Mouse (Mus musculus) fat pad, adult 2 months (tissue): ENCODE measurements around the gene Insc.
"Not testable (repeated sequence)": the region's sequence is repeated elsewhere in the genome, so short reads cannot be mapped to it uniquely, and the experiment has no call there.

Experiments used
- DNase-seq: peaks from one replicate; pipeline ENCODE4 v3.0.0-alpha.2; 2011; ENCODE audit warnings: low read depth, low spot score; ENCODE audit errors: extremely low read depth

Gene Insc

GRCm38 (mm10) chr7:114743022-114743780, at the start of gene Insc:
Insc (plus strand) TSS chr7:114743694.
- no peak for DNase-seq

DNA sequence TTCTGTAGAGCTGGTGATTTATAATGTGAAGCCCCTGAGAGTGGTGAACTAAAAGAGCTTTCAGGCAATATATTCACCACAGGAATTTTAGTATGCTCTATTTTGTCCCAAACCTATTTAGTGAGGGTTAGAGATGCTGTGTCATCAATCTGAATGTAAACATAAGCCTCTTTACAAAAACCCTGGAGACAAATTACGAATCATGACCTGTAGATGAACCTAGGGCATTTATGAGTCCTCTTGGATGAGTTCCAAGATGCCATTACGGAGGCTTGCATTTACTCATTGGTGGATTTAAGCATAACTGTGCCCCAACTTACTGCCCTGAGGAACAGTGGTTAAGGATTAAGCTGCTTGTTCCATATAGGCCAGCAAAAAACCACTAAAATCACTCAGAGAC, 42.6 kb upstream of the Insc start:
- no peak for DNase-seq

- DNase-seq, result no peak
These were observed 36.8 kb upstream of the Insc start for GRCm38 (mm10) chr7:114706716-114707115.

- no peak for DNase-seq
These were observed 36.1 kb upstream of the Insc start for GRCm38 (mm10) chr7:114707398-114707797.

- no peak for DNase-seq
These were observed 33.1 kb upstream of the Insc start for GRCm38 (mm10) chr7:114710419-114710818.

GRCm38 (mm10) chr7:114712523-114712922, 31.0 kb upstream of the Insc start:
- no peak for DNase-seq

DNA sequence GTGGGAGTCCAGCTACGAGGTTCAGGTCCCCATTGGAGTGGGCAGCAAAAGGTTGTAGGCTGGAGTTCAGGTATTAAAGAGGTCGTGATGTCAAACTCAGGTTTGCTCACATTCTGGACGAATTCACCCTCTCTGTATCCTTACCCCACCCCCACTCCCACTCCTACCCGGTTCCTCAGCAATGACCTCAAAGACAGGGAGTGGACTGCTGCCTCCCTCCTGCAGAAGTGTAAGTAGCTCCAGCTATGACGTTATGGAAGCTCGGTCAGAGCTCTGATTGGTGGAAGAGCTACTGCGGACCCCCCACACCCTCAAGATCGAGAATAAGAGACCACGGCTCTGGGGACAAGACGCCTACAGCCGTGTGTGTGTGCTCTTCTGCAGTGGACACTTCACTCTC, 25.2 kb upstream of the Insc start, which contains the start of gene Calcb:
Gene Calcb (plus strand): TSS at position 344 of the 400 bp plus-strand sequence.
- no peak for DNase-seq

DNA sequence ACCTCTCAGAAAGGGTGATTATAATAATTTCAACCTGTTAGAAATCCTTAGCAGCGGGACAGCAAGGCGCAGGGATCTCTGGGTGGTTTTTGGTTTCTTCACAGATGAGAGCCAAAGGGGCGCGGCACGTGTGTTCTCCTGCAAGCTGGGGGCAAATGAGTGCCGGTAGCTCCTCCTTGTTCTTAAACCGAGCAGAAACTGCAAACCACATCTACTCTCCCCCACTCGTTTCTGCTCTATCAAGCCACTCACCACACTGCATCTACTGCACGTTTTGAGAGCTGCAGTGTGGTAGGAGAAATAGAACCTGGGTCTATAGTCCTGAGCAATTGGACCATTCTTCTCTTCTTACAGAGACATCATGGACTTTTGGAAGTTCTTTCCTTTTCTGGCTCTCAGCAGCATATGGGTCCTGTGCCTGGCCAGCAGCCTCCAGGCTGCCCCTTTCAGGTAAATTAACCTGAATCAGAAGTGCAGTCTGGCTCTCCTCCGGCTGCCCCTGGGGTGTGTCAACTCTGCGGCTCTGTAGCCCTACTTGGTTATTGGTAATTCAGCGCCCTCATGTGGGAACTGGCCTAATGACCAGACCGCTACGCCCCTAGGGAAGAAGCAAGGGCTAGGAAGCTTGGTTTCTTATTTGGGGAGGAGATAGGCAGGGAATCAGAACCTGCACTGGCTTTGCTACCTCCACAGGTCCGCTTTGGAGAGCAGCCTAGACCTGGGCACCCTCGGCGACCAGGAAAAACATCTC, 23.9 kb upstream of the Insc start:
- no peak for DNase-seq

- not testable (repeated sequence) for DNase-seq
These were observed 13.8 kb upstream of the Insc start for GRCm38 (mm10) chr7:114729696-114730095.

DNA sequence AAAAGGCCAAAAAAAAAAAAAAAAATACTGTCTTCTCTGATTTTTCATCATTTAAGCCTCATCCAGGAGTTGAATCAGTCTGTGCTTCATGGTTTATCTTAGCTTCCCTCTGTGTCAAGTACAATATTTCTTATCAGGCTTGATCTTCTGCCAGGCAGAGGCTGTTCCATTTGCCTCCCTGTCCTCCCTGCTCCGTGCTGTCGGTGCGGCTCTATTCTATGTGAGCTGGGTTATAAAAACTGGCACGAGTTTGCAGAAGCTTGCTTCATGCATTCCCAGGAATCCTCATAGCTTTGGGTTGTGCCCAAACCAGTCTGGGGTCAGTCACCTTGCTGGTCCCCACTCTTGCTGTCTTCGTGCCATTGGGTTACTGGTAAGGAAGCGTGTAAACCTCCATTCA, 12.3 kb upstream of the Insc start:
- DNase-seq, result no peak

DNA sequence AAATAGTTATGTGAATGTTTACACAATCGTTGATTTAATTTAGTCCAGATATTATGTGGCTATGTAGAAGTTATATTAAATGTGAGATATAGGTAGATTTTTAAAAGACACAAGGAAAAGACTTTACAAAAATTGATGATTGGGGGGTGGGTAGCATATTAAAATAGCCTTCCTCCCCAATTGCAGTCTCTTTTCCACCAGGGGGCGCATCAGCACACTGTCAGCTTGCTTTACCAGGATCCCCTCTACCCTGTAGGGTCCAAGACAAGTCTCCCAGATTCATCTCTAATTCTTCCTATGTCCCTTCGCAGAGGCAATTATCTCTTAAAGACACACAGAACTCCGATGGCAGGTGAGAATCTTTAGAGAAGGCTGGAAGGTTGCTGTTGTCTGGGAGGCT, 11.8 kb upstream of the Insc start:
- not testable (repeated sequence) for DNase-seq

DNA sequence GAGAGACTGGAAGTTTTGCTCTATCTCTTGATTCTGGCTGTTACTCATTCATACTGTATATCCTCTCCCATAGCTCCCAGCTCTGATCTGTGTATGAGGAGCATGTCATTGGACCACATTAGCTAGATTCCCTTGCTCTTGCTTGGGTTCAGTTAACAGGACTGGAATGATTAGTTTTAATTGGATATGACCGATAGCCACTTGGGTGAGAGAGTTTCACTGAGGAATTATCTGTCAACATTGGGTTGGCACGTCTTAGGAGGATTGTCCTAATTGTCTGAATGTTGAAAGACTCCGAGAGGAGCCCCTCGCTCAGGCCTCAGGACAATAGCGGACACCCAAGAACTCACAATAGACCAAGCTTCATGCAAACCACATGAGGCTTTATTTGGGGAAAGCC, 7.2 kb upstream of the Insc start:
- DNase-seq, result no peak

- DNase-seq, result no peak
These were observed 5.3 kb upstream of the Insc start for GRCm38 (mm10) chr7:114738166-114738565.

GRCm38 (mm10) chr7:114740360-114741165, 2.9 kb upstream of the Insc start:
- DNase-seq, result no peak

DNA sequence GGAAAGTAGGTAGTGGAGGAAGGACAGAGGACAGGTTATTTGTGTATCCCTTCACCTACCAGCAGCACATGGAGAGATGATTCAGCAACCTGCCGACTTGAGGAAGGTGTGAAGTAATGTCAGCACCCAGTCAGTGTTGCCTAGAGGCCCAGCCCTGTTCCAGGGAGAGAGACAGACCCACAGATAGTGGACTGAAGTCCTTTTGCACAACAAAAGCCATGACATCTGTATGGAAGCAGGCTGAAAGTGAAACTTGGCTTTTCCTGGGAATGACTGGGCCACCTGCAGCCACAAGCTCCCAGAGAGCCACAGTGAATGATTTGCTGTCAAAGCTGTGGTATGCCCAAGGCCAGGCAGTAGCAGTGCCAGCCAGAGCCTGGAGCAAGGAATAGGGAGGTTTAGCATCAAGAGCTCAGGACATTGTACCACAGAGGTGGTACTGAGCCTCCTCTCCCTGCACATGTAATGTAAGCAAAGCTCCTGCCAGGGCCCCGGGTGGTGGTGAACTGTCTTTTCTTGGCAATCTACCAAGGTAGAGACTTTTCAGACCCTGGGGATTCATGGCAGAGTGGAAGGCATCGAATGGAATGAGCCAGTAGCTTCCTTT, 1.2 kb downstream of the Insc start:
- no peak for DNase-seq

DNA sequence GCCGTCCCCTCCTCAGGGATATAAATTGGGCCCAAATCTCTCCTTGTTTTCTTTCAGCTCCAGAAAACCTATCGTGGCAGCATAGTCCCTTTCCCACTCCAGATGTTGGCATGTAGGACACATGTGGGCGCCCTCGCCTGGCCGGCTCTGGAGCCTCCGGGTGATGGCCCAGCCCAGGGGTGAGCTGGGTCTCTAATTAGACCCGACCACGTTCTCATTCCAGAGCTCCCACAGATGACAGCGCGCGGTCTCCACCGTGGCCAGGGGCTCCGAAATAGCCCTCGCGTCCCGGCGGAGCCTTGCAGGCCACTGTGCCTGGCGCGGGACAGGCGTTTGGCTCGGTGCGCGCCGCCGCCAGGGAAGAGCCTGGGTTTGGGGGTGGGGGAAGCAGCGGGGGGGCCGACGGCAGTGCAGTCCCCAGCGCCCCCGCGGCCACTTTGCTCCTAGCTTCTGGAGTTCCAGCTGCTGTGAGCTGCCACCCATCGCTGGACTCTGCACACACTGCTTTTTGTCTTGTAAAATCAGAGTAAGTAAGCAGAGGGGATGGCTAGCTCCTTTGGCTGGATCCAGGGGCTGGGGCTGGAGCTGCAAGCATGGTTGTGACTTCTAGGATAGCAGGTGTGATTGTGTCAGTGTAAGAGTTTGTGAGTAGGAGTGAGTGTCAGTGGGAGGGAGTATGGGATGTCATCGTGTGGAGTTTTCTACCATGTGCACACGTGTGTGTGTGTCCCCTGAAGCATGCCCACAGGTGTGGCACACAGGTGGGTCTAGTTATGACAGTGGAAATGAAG, 2.2 kb downstream of the Insc start:
- no peak for DNase-seq

DNA sequence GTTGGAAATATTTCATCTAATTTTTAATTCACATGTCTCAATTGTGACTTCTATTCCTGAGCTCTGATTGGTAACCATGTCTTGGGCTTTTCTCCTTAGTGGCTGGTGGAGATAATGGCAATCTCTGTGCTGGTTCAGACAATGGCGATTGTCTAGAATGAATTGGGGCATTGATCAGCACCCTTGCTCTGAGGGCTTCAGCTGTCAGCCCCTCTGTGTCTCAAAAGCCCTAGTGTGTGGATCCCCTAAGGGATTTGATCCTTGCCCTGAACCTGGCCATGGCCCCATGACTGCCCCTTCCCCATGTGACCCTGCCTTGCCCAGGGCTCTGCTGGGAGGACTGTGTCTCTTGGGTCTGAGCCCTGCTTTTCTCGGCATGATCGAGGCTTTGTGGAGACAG, 4.1 kb downstream of the Insc start:
- DNase-seq, result no peak

DNA sequence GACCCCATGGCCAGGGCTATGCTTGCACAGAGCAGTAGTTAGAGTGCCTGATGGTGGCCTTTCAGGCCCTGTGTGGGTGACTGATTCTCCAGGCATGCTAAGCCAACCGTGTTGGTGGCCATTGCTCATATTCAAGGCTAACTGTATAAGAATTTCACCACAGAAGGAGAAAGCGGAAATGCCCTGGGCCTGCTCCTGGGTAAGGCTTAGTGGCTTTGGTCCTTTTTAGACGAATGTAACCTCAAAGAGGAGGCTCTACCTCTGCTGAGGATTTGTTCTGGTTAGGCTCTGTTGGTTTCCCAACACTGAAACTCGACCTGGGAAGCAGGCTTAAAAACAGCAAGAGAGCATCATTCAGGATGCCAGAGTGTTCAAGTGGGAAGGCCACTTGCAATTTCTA, 4.7 kb downstream of the Insc start:
- DNase-seq, result no peak

- DNase-seq, result no peak
These were observed 10.0 kb downstream of the Insc start for GRCm38 (mm10) chr7:114753471-114753870.

GRCm38 (mm10) chr7:114754196-114754595, 10.7 kb downstream of the Insc start:
- no peak for DNase-seq
